Mouse (Mus musculus) testis, adult 2 months (tissue): Measurements from ENCODE around the gene Snrnp35. TPM values are rescaled to one million over a fixed set of nuclear protein-coding genes. Genes with fewer than 3 reads are reported as not detected.

Experiments
- H3K27ac ChIP-seq: fragments of 200-500 bp; 2 replicates; pipeline ENCODE4 v1.5.1; 2012; ENCODE audit warnings: low read depth, low read length; ENCODE audit not compliant: control insufficient read depth, insufficient read depth
- H3K27me3 ChIP-seq: fragments of 200-500 bp; 2 replicates; pipeline ENCODE4 v1.6.1; 2012; ENCODE audit warnings: mild to moderate bottlenecking, low read length, moderate library complexity; ENCODE audit not compliant: control insufficient read depth, insufficient read depth
- H3K36me3 ChIP-seq: fragments of 200-500 bp; 2 replicates; pipeline ENCODE4 v1.6.1; 2012; ENCODE audit warnings: mild to moderate bottlenecking, low read length; ENCODE audit not compliant: control insufficient read depth, insufficient read depth
- H3K4me1 ChIP-seq: fragments of 200-500 bp; 2 replicates; pipeline ENCODE4 v1.6.1; 2012; ENCODE audit warnings: low read length; ENCODE audit not compliant: control insufficient read depth, insufficient read depth
- H3K4me3 ChIP-seq: fragments of 200-500 bp; 2 replicates; pipeline ENCODE4 v1.5.1; 2012; ENCODE audit warnings: low read depth, mild to moderate bottlenecking, low read length, moderate library complexity, mixed read lengths; ENCODE audit not compliant: control insufficient read depth
- CTCF ChIP-seq: fragments of 200-500 bp; IDR thresholded peaks from 2 replicates; pipeline ENCODE4 v1.5.1; 2012; ENCODE audit warnings: low read depth, mild to moderate bottlenecking, inconsistent platforms, low read length, moderate library complexity; ENCODE audit not compliant: control insufficient read depth, insufficient read depth, insufficient replicate concordance
- POLR2A ChIP-seq: fragments of 200-500 bp; IDR thresholded peaks from 2 replicates; pipeline ENCODE4 v1.6.1; 2012; ENCODE audit warnings: low read depth, mild to moderate bottlenecking, inconsistent platforms, low read length, moderate library complexity; ENCODE audit not compliant: control insufficient read depth
- polyA plus RNA-seq: library from polyadenylated mRNA; depleted of rRNA; stranded (reverse); fragments of >200 nt; gene quantifications from 2 replicates; pipeline ENCODE4 v1.2.3, GENCODE M21; 2012

The Snrnp35 gene
- polyA plus RNA-seq, 1 experiment: 26.5 TPM

DNA sequence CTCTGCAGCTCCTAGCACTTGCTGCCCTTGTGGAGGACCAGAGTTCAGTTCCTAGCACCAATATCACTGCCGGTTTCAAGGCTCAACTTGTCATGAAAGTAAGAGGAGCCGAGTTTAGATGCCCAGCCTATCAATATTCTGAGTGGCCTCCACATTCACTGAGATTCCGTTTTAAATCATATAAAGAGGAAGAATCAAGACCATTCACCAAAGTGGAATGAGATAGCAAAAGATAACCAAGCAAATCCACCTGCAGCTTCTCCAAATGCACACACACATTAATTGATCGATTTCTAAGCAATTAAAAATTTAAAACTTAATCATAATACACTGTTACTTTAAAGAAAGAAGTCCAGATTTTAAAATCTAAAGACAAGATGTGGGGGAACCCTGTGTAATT is 1.2 kb upstream of the Snrnp35 start:
- peaks cover 12% of the 10 kb centered on the region for H3K4me1 ChIP-seq
- no peak overlapping the region for H3K27ac ChIP-seq
- H3K4me3 ChIP-seq: peak overlapping the region; percentile 21; the same call in 1 of the 2 replicates
- no peak for TF ChIP-seq CTCF
- TF ChIP-seq POLR2A: no peak
- no peaks in the 10 kb centered on the region for H3K36me3 ChIP-seq
- no peaks in the 10 kb centered on the region for H3K27me3 ChIP-seq

DNA sequence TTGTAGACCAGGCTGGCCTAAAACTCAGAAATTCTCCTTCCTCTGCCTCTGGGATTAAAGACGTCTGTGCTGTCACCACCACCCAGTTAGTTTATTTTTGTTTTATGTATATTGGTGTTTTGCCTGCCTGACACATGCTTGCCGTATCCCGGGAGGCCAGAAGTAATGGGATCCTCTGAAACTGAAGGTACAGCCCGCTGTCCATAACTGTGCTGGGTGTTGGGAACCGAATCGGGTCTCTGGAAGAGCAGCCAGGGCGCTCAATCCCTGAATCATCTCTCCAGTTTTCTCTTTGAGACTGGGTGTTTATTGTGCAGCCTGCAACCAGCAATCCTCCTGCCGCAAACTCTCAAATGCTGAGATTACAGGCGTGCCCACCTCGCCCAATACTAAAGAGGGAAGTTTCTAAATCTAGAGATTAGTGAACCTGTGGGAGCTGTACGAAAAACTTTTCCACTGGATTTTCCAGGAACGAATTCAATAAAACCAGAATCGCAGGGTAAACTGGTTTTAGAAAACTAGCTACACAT is 433 bp upstream of the Snrnp35 start:
- Histone ChIP-seq H3K27ac (peak overlapping the region; percentile 96), H3K36me3 (no peaks in the 10 kb centered on the region), H3K27me3 (no peaks in the 10 kb centered on the region), H3K4me1 (peaks cover 12% of the 10 kb centered on the region), H3K4me3 (peak overlapping the region; percentile 96)
- no peak for TF ChIP-seq CTCF

DNA sequence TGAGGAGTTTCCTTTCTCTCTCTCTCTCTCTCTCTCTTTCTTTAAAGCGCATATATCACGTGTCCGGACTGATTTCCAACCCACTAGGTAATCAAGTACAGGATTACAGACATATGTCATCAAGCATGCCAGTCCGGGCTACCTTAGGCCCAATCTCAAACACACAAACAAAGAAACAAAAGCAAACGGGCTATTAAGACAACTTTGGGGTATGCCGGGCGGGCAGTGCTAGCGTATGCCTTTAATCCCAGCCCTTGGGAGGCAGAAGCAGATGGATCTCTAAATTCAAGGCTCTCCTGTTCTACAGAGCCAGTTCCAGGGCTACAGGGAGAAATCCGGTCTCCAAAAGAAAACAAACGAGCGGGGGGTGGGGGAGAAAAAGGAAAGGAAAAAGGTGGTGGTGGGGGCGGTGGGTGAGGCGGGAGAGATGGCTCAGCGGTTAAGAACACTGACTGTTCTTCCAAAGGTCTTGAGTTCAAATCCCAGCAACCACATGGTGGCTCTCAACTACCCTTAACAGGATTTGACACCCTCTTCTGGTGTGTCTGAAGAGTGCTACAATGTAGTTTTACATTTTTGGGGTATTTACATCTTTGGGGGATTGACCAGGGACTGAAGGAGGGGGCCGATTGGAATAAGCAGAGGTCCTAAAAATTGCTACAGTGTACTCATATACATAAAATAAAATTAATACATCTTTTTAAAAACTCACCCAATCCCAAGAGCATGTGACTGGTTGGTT is 892 bp downstream of the Snrnp35 start:
- Histone ChIP-seq H3K27ac (peak overlapping the region; percentile 96), H3K36me3 (no peaks in the 10 kb centered on the region), H3K27me3 (no peaks in the 10 kb centered on the region), H3K4me3 (peak overlapping the region; percentile 99), H3K4me1 (peaks cover 7% of the 10 kb centered on the region)
- TF ChIP-seq CTCF (no peak), POLR2A (no peak)

DNA sequence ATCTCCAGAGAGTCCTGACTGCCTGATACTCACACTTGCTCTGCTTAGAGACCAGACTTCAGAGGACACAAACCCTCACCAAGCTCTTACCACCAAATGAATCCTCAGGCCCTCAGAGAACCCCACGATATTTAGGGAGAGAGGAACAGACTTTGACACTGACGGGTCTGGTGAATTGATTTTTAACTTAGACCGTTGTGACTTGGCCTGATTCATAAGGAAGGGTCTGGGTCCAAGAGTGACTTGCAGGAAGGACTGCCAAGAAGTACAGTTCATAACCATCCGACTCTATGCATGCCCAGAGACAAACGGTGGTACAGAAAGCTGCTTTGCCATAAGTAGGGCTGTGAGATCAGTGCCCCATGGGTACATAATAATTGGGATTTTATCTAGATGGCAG is 2.7 kb downstream of the Snrnp35 start:
- Histone ChIP-seq H3K27me3 (no peaks in the 10 kb centered on the region), H3K27ac (no peak overlapping the region), H3K36me3 (no peaks in the 10 kb centered on the region), H3K4me1 (peaks cover 4% of the 10 kb centered on the region), H3K4me3 (no peak overlapping the region)
- no peak for TF ChIP-seq POLR2A
- TF ChIP-seq CTCF: no peak

DNA sequence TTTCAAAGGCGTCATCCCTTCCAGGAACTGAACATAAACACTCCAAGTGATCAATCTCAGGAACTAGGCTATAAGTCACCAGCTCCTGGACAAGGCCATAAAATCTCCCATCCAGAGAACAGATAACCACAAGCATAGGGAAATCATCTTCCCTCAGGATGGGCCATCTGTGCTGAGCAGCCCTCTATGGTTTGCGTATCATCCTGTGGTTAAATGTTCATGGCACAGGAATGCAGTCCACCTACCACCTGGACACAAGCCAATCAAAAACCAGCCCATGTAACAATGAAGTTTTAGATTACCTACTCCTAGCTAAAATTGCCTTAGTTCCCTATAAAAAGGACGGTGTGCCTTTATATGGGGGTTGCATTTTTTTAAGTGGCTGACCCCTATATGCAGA is 6.0 kb downstream of the Snrnp35 start:
- no peak for TF ChIP-seq CTCF
- TF ChIP-seq POLR2A: no peak
- no peak overlapping the region for H3K4me3 ChIP-seq
- no peaks in the 10 kb centered on the region for H3K4me1 ChIP-seq
- no peak overlapping the region for H3K27ac ChIP-seq
- H3K36me3 ChIP-seq: no peaks in the 10 kb centered on the region; the same call in 1 of the 2 replicates
- no peaks in the 10 kb centered on the region for H3K27me3 ChIP-seq

DNA sequence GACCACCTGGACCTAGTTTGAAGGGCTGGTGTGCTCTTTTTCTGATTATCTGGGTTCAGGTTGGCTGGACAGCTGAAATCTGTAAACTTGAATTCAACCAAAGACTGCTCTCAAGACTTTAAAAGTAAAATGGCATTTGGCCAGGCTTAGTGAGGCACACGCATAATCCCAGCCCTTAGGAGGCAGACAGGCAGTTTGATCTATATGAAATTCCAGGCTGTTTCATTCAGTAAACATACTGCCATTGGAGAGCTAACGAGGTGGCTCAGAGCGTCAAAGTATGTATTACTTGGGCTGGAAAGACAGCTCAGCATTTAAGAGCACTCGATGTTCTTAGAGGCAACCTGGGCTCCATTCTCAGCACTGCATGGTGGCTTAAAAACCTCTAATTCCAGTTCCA is 8.8 kb downstream of the Snrnp35 start:
- TF ChIP-seq CTCF: no peak
- TF ChIP-seq POLR2A: no peak
- no peaks in the 10 kb centered on the region; the same call in 1 of the 2 replicates for H3K36me3 ChIP-seq

DNA sequence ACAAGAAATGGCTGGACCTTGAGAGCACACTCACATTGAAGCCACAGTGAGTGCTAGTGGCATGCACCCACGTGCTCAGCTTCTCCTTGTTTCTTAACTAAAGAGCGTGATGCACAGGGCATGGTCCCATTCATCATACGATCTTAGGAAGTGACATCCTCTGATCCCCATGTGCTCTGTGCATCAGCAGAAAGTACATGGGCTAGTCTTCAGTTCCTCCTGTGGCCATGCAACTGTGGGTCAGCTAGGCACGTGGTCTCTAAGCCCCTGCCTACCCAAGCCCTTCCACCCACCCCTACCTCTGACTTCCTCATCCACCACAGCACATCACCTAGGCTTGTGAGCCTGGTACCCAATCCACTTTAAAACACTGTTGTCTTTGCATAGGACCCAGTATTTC is 9.7 kb downstream of the Snrnp35 start:
- no peak overlapping the region for H3K27ac ChIP-seq
- no peaks in the 10 kb centered on the region; the same call in 1 of the 2 replicates for H3K36me3 ChIP-seq
- no peaks in the 10 kb centered on the region for H3K27me3 ChIP-seq
- no peaks in the 10 kb centered on the region; the same call in 1 of the 2 replicates for H3K4me1 ChIP-seq
- no peak for TF ChIP-seq POLR2A
- H3K4me3 ChIP-seq: no peak overlapping the region

More for the DNA sequence above, 8.8 kb downstream of the Snrnp35 start:
- Histone ChIP-seq H3K4me3 (no peak overlapping the region), H3K4me1 (no peaks in the 10 kb centered on the region; the same call in 1 of the 2 replicates), H3K27me3 (no peaks in the 10 kb centered on the region), H3K27ac (no peak overlapping the region)
